Mouse (Mus musculus): ENCODE measurements around the gene Serpina1f. TPM values are rescaled to one million over a fixed set of nuclear protein-coding genes. Genes with fewer than 3 reads are reported as not detected.

The Serpina1f gene
- polyA plus RNA-seq, 1 experiment from 2014 or later = not detected

DNA sequence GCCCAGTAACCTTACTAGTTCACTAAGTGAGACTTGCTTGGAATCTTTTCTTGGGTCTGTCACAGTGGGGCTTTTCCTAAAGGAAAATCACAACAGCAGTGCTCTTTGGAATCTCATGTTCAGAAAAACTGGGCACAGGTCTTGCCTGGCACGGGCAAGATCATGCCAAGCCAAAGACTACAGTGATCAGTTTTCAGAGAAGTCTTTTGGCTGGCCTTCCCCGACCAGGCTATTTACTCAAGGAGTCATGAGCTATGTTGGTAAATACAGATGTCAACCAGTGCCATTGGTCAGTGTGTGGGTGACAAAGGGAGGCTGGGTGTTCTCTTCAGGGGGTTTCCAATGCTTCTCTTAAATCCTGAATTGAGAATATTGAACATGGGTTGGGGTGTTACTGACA is 36.2 kb downstream of the Serpina1f start:
- H3K36me3 ChIP-seq (ENCODE audit: poor library complexity, severe bottlenecking) = no peaks in the 10 kb centered on the region
- H3K9ac ChIP-seq = no peak overlapping the region
- no peak for ATAC-seq
- H3K4me3 ChIP-seq = no peak overlapping the region
- H3K4me2 ChIP-seq = no peak overlapping the region
- 85% methylated on average over 2 of the region's 2 CpGs for WGBS
- H3K9me3 ChIP-seq (replicated peaks) = no peaks in the 10 kb centered on the region
- H3K4me1 ChIP-seq = no peaks in the 10 kb centered on the region
- H3K27ac ChIP-seq = no peak overlapping the region
- no peaks in the 10 kb centered on the region for H3K27me3 ChIP-seq

DNA sequence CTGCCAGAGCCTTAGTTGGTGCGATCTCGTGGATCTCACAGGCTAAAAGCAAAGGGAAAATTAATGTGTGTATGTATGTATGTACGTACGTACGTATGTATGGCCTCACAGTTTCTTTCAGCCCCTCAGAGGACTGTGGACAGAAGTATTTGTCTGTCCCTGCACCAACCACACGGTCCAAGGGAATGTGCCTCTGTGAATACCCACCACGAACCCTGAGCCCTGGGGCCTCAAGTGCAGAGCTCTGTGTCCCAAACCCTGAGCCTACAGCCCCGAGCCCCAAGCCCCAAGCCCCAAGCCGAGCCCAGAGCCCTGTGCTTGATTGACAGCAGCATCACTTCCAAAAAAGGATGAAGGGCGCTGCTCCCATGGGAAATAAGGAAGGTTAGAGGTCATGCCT is 37.3 kb downstream of the Serpina1f start:
- no peak for ATAC-seq
- no peak overlapping the region for H3K9ac ChIP-seq
- no peak overlapping the region for H3K4me2 ChIP-seq
- H3K4me3 ChIP-seq = no peak overlapping the region
- H3K27ac ChIP-seq = no peak overlapping the region
- H3K27me3 ChIP-seq = no peaks in the 10 kb centered on the region
- no peaks in the 10 kb centered on the region for H3K36me3 ChIP-seq (ENCODE audit: poor library complexity, severe bottlenecking)
- H3K4me1 ChIP-seq = no peaks in the 10 kb centered on the region
- H3K9me3 ChIP-seq (replicated peaks) = no peaks in the 10 kb centered on the region
- 84% methylated on average over 10 of the region's 10 CpGs for WGBS

DNA sequence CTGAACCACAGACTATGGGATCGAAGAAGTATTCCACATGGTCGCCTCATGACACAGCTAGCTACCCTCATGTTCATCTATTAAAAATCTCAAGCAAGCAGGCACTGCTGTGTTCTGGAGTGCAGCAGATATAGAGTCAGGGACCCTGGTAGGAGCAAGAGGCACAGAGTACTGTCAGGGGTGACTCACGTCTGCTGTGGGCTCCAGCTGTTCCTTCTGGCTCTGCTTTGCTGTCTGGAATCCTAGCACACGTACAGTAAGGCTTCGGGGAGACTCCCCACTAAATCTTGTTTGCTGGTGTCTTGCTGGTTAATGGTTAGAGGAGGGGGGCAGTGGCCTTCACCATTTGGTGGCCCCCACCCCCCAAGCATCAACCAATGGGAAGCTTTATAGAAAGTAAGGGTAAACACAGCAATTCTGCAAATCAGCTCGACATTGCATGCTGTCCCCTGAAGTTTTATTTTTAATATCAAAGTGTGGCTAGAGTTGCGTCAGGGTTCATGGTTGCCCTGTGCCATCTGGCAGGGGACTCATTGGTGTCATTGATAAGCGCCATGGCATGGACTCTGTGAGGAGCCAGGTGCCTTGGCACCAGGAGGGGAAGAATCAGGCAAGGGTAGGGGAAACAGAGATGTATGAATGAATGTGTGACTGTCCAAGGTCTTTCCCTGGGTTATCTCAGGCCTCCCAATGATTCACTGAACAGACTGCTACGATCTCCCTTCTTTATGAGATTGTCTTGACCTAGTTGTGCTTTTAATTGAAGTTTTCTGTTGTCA is 38.3 kb downstream of the Serpina1f start, which contains the start of gene Serpina6:
Gene Serpina6, minus strand, starts transcription at position 365 of the 779 bp plus-strand sequence.
- Histone ChIP-seq H3K27me3 (no peaks in the 10 kb centered on the region), H3K9ac (no peak within 1 kb of the TSS), H3K4me1 (no peaks in the 10 kb centered on the region), H3K36me3 (ENCODE audit: poor library complexity, severe bottlenecking) (no peaks in the 10 kb centered on the region), H3K9me3 (replicated peaks) (no peaks in the 10 kb centered on the region), H3K4me3 (no peak within 1 kb of the TSS), H3K4me2 (no peak within 1 kb of the TSS), H3K27ac (no peak within 1 kb of the TSS)
- WGBS = 89% methylated on average over 9 of the region's 9 CpGs
- ATAC-seq = no peak

DNA sequence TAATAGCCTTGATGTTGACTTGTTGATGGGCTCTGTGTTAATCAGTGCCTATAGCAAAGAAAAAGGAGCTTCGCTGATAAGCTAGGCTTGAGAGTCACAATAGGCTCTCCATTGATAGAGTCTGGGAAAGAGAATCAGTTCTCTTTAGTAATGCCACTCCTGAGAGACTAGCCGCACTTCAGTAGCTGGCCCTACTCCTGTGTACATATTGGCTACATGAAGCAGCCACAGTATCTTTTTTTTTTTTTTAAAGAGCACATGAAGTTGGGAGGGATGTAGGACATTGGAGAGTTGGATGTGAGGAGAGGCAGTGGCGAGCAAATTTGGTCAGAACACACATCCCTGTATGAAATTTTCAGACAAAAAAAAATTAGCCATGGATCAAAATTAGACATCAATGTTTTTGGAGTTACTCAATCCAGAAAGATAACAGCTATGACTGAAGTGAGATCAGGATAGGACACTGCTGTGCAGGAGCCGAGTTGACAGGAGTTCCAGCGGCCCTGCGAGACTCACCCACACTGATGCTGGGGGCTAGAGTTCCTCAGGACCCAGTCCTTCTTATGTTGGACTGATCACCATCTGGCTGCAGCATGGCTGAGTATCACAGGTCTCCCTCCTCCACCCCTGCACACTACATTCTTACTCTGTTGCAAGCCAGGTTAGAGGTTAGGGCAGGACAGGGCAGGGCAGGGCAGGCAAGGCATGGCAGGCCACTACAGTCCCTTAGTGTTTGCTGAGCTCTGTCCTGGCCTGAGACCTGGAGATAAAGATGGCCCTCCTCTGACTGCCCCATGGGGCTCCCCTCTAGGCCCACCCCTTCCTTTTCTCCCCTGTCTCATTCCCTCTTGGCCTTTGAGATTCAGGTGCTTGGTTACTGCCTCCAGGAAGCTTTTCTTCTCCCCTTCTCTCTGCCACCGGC is 39.9 kb downstream of the Serpina1f start:
- no peaks in the 10 kb centered on the region for H3K4me1 ChIP-seq

DNA sequence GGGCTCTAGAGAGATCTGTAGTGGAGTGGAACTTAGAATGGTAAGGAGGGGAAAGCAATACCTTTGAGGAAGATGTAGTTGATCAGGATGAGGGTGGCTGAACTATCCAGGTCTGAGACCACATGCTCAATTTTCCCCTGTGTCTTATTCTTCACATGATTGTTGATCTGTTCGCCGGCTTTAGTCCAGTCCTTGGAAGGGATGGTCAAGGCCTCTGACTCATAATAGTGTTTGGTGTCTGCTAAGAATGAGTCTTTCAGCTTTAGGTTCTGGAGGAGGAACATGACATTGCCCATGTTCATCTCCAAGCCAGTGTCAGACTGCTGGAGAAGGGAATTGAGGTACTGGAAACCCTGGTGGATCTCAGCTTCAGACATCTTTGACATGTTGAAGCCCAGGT is 41.5 kb downstream of the Serpina1f start:
- no peak overlapping the region for H3K9ac ChIP-seq
- no peaks in the 10 kb centered on the region for H3K27me3 ChIP-seq
- H3K4me1 ChIP-seq = no peaks in the 10 kb centered on the region
- ATAC-seq = no peak
- no peaks in the 10 kb centered on the region for H3K9me3 ChIP-seq (replicated peaks)
- H3K4me3 ChIP-seq = no peak overlapping the region
- H3K27ac ChIP-seq = no peak overlapping the region
- H3K36me3 ChIP-seq (ENCODE audit: poor library complexity, severe bottlenecking) = no peaks in the 10 kb centered on the region
- 90% methylated on average over 2 of the region's 2 CpGs for WGBS
- H3K4me2 ChIP-seq = no peak overlapping the region

More for the DNA sequence above, 39.9 kb downstream of the Serpina1f start:
- H3K27me3 ChIP-seq = no peaks in the 10 kb centered on the region
- no peak for ATAC-seq
- H3K4me2 ChIP-seq = no peak overlapping the region
- H3K36me3 ChIP-seq (ENCODE audit: poor library complexity, severe bottlenecking) = no peaks in the 10 kb centered on the region
- no peak overlapping the region for H3K9ac ChIP-seq
- WGBS = 87% methylated on average over 7 of the region's 7 CpGs
- no peak overlapping the region for H3K4me3 ChIP-seq
- no peak overlapping the region for H3K27ac ChIP-seq
- H3K9me3 ChIP-seq (replicated peaks) = no peaks in the 10 kb centered on the region

DNA sequence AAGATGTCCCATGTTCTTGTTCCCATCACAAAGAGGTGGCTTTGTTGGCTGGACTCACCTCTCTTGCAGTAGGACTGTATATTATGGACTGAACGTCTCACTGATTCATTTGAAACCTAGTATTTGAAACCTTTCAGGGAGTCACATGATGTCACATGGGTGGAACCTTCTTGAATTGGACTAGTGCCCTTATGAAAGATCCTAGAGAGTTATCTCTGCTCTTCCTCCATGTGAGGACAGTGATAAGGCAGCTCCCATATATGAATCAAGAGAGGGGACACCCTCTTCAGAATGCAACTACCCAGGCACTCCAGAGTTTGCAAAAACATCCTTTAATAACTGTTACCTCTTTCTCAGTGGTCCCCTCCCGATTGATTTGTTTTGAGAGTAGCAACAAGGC is 49.0 kb downstream of the Serpina1f start:
- WGBS = 84% methylated on average over 2 of the region's 2 CpGs
- Histone ChIP-seq H3K36me3 (ENCODE audit: poor library complexity, severe bottlenecking) (no peaks in the 10 kb centered on the region), H3K4me1 (no peaks in the 10 kb centered on the region), H3K4me3 (no peak overlapping the region), H3K9me3 (replicated peaks) (no peaks in the 10 kb centered on the region), H3K4me2 (no peak overlapping the region), H3K27me3 (no peaks in the 10 kb centered on the region), H3K27ac (no peak overlapping the region), H3K9ac (no peak overlapping the region)
- ATAC-seq = no peak

DNA sequence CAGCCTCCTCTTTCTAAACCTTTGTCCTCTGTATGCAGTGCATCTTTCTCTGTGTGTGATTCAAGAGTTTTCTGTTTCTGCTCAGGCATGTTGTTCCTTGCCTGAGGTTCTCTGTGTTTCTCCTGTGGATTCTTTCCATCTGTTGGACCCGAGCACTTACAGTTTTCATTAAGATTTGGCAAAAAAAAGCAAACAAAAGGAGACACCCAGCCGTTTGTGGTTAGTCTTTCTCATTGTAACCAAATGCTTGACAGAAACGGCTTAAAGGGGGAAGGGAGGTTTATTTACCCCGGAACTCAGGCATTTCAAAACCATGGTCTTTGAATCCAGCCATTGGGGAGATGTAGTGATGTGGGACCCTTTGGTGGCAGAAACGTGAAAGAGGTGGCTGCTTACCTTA is 50.7 kb downstream of the Serpina1f start:
- Histone ChIP-seq H3K9ac (no peak overlapping the region), H3K4me3 (no peak overlapping the region), H3K4me1 (no peaks in the 10 kb centered on the region), H3K4me2 (no peak overlapping the region), H3K9me3 (replicated peaks) (no peaks in the 10 kb centered on the region), H3K36me3 (ENCODE audit: poor library complexity, severe bottlenecking) (no peaks in the 10 kb centered on the region), H3K27ac (no peak overlapping the region), H3K27me3 (no peaks in the 10 kb centered on the region)
- 44% methylated on average over 5 of the region's 5 CpGs for WGBS
- ATAC-seq = no peak

DNA sequence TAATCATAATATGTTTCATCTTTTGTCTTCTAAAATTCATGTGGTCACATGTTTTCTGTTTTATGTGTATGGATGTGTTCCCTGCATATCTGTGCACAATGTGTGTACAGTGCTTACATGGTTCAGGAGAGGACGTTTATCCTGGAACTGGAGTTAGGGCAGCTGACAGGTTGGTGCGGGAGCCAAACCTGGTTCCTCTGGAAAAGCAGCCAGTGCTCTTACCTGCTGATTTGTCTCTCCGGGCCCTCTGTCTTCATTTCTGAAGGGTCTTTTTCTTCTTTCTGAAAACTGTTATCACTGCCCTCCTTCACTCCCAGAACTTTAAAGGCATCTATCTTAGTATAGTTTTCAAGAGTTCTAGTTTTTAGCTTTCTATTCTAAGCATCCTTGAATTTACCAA is 51.5 kb downstream of the Serpina1f start:
- Histone ChIP-seq H3K4me2 (no peak overlapping the region), H3K4me1 (no peaks in the 10 kb centered on the region), H3K9me3 (replicated peaks) (no peaks in the 10 kb centered on the region), H3K9ac (no peak overlapping the region), H3K27me3 (no peaks in the 10 kb centered on the region), H3K36me3 (ENCODE audit: poor library complexity, severe bottlenecking) (no peaks in the 10 kb centered on the region), H3K4me3 (no peak overlapping the region), H3K27ac (no peak overlapping the region)
- WGBS = 83% methylated on average over 3 of the region's 3 CpGs
- ATAC-seq = no peak

DNA sequence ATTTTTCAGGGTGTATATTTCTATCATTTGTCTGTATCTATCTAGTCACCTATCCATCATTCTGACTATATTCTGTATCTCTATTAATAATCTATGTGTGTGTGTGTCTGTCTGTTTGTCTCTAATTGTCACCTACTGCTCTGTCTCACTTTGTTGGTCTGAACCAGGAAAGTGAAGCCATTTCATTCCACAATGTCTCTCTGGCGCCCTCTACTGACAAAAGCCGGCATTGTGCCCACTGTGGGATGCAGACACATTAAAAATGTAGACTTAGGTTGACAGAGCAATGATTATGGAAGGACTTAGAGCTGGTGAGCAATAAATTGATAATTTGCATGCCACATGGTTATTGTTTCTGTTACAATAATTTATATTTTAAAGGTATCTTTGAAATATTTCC is 52.0 kb downstream of the Serpina1f start:
- no peaks in the 10 kb centered on the region for H3K27me3 ChIP-seq
- H3K27ac ChIP-seq = no peak overlapping the region
- no peaks in the 10 kb centered on the region for H3K36me3 ChIP-seq (ENCODE audit: poor library complexity, severe bottlenecking)
- 0% methylated on average over 2 of the region's 2 CpGs for WGBS
- H3K4me1 ChIP-seq = no peaks in the 10 kb centered on the region
- no peak overlapping the region for H3K4me2 ChIP-seq
- no peak overlapping the region for H3K4me3 ChIP-seq
- ATAC-seq = peak; percentile 50; the same call in 1 of the 2 replicates
- no peak overlapping the region for H3K9ac ChIP-seq
- H3K9me3 ChIP-seq (replicated peaks) = no peaks in the 10 kb centered on the region

Other genes with a start within 250 kb of the Serpina1f start
- not detected in 2 replicates for gene Ifi27l2b, start 238.3 kb downstream of the Serpina1f start, polyA plus RNA-seq (2015; fragmentation: Nextera tagmentation; extraction: Ambion mirVana)
- 1.8 TPM in 2 replicates for gene Ppp4r4, start 163.2 kb downstream of the Serpina1f start, polyA plus RNA-seq (2015; fragmentation: Nextera tagmentation; extraction: Ambion mirVana)
- gene Serpina10, start 64.1 kb downstream of the Serpina1f start, polyA plus RNA-seq (2015; fragmentation: Nextera tagmentation; extraction: Ambion mirVana) = not detected in 2 replicates
- gene Serpina6, start 38.3 kb downstream of the Serpina1f start, polyA plus RNA-seq (2015; fragmentation: Nextera tagmentation; extraction: Ambion mirVana) = 0.92 TPM in 1 of 2 replicates, not detected in the other
- gene Serpina16, start 19.4 kb downstream of the Serpina1f start, polyA plus RNA-seq (2015; fragmentation: Nextera tagmentation; extraction: Ambion mirVana) = not detected in 2 replicates
- 0.18 TPM in 1 of 2 replicates, not detected in the other for gene Serpina1d, start 78.1 kb upstream of the Serpina1f start, polyA plus RNA-seq (2015; fragmentation: Nextera tagmentation; extraction: Ambion mirVana)
- gene Serpina1b, start 134.8 kb upstream of the Serpina1f start, polyA plus RNA-seq (2015; fragmentation: Nextera tagmentation; extraction: Ambion mirVana) = 0.27 and 3.3 TPM in 2 replicates
- gene Serpina1a, start 168.0 kb upstream of the Serpina1f start, polyA plus RNA-seq (2015; fragmentation: Nextera tagmentation; extraction: Ambion mirVana) = 1.8 TPM in 1 of 2 replicates, not detected in the other
- gene Serpina1c, start 209.4 kb upstream of the Serpina1f start, polyA plus RNA-seq (2015; fragmentation: Nextera tagmentation; extraction: Ambion mirVana) = 1.3 TPM in 1 of 2 replicates, not detected in the other